Mouse (Mus musculus): Measurements from ENCODE around the gene Rhbdl1.

DNA sequence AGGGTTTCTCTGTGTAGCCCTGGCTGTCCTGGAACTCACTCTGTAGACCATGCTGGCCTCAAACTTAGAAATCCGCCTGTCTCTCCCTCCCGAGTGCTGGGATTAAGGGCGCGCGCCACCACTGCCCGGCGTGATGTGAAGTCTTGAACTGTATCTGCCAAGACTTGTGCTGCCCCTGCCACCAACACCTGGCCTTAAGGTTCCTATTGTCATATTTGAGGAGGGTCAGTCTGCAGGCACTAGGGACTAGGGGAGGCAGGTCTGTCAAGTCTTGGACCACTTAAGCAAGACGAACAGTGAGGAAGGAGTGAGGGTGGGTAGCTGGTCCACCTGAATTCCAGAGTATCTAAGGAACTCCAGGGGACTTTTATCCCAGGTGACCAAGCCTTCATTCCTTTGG lies 32.4 kb upstream of the Rhbdl1 start:
- TF ChIP-seq FLI1 (IDR thresholded peaks at IDR 0.05; ENCODE audit: low read length), result no peak
- no peak for TF ChIP-seq GATA1 (IDR thresholded peaks at IDR 0.05; ENCODE audit: borderline replicate concordance, low read length)
